Mouse (Mus musculus) MEL-GATA-1-ER (cell line): Measurements from ENCODE around the gene Rybp.
A peak's percentile ranks its signal among the peaks of the same experiment; 100 is the strongest.

ENCODE experiments used
- DNase-seq: peaks from one replicate; pipeline ENCODE4 v3.0.0-alpha.2; 2012; ENCODE audit warnings: low read depth; ENCODE audit errors: extremely low read depth

Rybp gene

GRCm38 (mm10) chr6:100287334-100288015 lies at the start of gene Rybp:
Gene Rybp (minus strand): TSS chr6:100287485.
- DNase-seq: no peak

DNA sequence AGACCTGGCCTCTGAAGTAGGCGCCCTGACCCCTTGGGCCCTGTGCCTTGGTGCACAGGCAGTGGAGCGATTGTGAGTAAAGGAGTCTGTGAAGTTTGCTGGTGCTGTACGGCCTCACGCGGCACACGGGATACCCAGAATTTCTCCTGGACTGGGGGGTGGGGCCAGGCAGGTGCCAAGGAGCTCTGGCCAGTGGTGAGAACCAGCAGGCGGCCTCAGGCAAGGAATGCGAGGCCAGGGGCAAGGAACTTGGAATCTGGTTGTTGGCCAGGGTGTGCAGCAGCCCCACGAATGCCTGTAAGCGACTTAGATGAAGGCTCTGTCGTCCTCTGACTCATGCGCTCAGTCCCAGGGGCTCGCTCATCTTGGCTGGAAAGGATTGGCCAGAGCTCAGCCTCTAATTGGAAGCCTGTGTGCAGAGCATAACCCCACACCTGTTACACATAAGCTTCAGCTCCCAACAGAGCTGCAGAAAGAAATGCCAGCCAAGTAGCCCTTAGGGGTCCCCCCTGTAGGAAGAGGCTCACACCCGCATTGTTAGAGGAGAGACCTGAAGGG lies 49.4 kb upstream of the Rybp start:
- no peak for DNase-seq

DNA sequence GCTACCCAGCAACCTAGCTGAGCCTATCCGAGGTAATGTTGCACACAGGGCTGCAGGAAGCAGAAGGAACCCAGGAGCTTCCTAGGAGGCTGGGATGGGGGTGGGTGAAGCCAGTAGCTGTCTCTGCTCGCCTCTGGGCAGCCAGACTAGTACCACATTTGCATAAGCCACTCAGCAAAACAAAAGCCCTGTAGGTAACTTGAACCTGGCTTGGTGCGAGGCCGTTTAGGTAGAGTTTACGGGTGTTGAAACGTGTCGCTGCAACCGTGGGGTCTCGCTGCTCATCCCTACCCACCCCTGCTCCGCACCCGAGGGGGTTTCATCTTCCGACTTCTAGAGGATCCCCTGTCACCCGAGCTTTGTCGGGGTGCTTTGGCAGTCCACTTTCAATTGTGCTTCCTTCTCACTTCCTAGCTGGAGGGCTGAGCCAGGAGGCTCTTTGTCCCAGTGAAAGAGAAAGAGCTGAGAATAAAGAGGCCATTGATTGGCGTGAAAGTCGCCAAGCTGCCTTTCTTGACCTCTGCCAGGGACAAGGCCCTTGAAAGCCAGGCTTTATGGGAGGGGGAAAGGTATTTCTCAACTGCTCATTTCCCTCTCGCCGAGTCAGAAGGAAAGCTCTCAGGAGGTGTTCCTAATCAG lies 48.3 kb upstream of the Rybp start:
- no peak for DNase-seq

DNA sequence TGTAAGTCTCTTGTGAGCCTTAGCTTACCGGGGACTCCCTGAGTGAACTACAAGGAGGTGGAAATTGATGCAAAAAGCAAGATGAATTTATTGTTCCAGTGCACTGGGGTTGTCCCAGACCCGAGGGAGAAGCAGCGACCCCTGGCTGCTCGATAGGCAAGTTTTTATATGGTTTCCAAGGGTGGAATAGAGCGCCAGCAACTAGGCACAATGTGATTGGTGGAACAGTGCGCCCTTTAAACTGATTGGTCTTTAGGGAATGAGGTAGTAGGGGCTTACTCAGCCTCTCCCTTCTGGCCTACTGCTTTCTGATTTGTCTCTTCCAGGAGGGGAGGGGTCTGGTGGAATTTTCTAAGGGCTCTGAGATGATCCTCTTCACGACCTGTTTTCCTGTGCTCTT lies 46.5 kb upstream of the Rybp start:
- DNase-seq: no peak

DNA sequence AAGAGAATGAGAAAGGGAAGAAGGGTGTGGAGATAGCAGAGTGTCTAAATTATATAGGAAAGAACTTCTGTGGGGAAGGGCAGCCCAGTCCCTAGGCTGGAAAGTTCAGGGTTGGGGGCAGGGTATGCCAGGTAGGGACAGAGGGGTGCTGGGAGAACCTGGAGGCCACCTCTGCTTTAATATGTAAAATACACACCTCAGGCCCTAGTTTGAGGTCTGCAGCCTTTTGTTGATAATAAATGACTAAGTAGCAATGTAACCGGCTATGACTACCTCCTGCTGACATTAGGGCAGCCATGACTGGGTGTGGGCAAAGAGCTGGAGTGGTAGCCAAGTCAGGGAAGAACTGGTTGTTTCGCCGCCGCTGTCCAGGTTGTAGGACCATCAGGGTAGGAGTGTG lies 45.2 kb upstream of the Rybp start:
- no peak for DNase-seq

GRCm38 (mm10) chr6:100331582-100331981 lies 44.3 kb upstream of the Rybp start:
- DNase-seq: peak; percentile 36

GRCm38 (mm10) chr6:100331055-100331454 lies 43.8 kb upstream of the Rybp start:
- DNase-seq: no peak

DNA sequence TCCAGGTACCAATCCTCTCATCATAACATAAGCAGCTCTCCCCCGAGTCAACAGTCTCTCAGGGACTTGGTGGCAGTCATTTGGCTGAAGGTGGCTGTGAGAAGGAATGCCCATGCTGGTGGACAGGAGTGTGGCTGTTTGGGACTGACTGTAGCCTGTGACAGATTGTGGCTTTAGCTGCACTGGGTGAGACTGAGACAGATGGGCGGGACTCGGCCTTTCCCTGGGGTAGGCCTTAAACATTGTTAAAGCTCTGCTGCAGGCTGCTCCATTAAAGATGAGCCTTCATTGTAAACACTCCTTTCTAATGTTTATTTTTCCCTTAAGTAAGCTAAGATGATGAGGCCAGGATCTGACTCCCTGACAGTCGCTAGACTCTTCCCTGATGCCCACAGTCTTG lies 42.3 kb upstream of the Rybp start:
- no peak for DNase-seq

DNA sequence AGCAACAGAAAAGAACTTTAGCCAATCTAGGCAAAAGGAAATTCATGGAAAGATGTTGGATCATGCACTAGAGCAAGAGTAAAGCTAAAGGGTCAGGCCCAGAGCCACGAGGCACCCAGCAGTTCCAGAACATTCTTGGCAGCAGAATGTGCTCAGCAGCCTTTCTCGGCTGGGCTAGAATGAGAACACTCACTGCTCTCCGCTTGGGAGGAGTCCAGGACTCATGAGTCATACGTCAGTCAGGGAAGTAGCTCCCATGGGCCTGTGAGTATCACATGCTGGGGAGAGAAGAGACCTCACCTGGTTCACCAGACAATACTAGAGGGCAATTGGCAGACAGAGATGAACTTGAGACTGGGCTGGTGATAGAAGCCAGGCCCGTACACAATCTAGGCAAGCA lies 39.8 kb upstream of the Rybp start:
- DNase-seq: no peak

- DNase-seq: no peak
Measured at GRCm38 (mm10) chr6:100323756-100324430, 36.6 kb upstream of the Rybp start.

DNA sequence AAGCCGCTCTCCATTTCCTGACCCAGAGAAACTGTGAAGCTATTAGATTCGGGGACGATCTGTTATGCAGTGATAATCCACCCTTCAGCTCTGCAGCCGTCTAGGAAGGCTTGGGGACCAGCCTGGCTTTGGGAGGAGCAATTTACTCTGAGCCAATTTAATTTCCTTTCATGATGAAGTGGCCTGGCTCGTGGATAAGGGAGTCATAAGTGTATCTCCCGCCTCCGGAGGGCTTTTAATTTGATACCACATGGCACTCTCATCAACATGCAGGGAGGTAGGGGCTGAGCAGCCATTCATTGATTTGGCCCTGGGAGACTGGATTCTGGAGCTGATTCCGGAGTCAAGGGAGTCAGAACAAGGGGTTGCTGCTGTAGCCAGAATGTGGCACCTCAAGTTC lies 35.3 kb upstream of the Rybp start:
- no peak for DNase-seq

DNA sequence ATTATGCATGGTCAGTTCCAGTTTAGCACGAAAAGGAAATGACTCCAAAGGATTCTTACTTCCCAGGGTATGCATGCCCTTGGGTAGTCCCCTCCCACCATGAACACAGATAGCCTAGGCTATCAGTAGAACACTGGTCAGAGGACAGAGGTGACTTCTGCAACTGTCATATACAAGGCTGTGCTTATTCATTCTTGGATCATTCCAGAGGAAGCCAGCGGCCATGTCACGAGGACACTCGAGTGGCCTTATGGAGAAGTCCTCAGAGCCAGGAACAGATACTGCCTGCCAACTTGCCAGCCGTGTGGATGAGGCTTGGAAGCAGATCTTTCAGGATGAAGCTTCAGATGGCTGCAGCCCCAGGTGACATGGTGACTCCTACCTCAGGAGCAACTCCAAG lies 34.9 kb upstream of the Rybp start:
- no peak for DNase-seq

GRCm38 (mm10) chr6:100314201-100314600 lies 26.9 kb upstream of the Rybp start:
- no peak for DNase-seq

- no peak for DNase-seq
Measured at GRCm38 (mm10) chr6:100311167-100311566, 23.9 kb upstream of the Rybp start.

DNA sequence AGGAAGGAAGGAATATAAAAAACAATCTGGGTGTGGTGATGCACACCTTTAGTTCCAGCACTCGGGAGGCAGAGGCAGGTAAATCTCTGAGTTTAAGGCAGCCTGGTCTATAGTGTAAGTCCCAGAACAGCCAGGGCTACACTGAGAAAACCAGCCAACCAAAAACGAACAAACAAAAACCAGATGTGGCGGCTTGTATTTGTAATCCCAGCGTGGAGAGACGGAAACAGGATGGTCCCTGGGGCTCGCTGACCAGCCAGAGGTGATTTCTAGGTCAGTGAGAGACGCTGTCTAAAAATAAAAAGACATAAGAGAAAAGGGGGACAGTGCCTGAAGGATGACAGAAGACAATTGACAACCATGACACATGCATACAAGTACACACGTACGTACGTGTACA lies 17.5 kb upstream of the Rybp start:
- no peak for DNase-seq

- no peak for DNase-seq
Measured at GRCm38 (mm10) chr6:100301410-100302108, 14.3 kb upstream of the Rybp start.

- no peak for DNase-seq
Measured at GRCm38 (mm10) chr6:100300831-100301230, 13.5 kb upstream of the Rybp start.

DNA sequence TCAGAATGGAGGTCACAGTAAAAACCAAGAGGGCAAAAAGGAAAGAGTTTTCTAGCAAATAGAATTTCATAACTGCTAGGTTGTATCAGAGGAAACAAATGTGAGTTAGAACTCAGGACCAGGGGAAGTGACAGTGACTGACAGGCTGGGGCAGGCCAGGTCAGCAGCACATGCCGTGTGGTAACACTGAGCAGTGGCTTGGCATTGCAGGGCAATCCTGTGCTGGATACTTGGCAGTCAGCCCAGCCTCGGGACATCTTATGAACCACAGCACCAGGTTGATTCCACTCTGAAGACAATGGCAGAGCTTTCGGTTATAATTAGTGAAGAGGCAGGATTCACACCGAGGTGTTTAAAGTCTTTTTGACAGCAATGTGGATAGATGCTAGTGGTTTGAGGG lies 11.7 kb upstream of the Rybp start:
- no peak for DNase-seq

- no peak for DNase-seq
Measured at GRCm38 (mm10) chr6:100297536-100297935, 10.3 kb upstream of the Rybp start.

DNA sequence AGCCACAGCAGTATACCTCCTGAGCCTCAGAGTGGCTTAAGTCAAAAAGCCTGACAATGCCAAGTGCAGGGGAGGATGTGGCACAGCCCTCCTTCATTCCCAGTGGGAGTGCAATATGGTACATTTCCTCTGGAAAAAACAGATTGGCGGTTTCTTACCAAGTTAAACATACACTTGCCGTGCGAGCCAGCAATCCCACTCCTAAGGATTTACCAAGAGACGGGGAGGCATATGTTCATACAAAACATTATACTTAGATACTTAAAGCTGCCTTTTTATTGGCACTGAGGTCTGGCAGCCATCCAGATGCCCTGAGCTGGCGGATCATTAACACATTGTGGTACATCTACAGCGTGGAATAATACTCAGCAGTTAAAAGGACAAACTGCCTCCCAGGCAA lies 5.1 kb upstream of the Rybp start:
- DNase-seq: no peak

DNA sequence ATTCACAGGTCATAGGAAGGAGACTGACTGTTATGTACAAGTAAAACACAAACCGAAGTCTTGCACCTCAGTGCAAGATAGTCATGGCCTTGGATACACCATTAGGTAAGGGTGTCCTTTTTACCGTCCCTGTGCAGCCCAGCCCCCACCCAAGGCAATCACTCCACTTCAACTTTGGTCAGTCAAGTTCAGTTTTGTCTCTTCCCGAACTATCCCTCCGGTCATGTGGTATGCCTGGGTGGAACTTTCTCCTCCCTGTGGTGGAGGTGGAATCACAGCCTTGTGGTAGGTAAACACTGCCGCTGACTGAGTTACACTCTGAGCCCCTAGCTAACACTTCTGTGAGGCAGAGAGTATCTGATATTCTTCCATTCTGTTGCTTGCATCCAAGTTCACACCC lies 1.8 kb upstream of the Rybp start:
- DNase-seq: no peak

GRCm38 (mm10) chr6:100288730-100289035 lies 1.4 kb upstream of the Rybp start:
- DNase-seq: no peak
